Mouse (Mus musculus): Measurements from ENCODE around the gene Taar9. TPM values are rescaled to one million over a fixed set of nuclear protein-coding genes. Genes with fewer than 3 reads are reported as not detected.
"Not testable (repeated sequence)": the region's sequence is repeated elsewhere in the genome, so short reads cannot be mapped to it uniquely, and the experiment has no call there.

The Taar9 gene
- not detected in 2 replicates for polyA plus RNA-seq (2015; fragmentation: Nextera tagmentation; extraction: Ambion mirVana)

- not testable (repeated sequence) for H3K27me3 ChIP-seq (ENCODE audit: control insufficient read depth, insufficient read depth, low read depth, low read length); ATAC-seq (ENCODE audit: low read depth); H3K9ac ChIP-seq (ENCODE audit: low read depth, low read length); H3K4me3 ChIP-seq (ENCODE audit: low read depth, low read length); H3K4me1 ChIP-seq (ENCODE audit: control insufficient read depth, low read depth, low read length); H3K9me3 ChIP-seq (replicated peaks; ENCODE audit: control insufficient read depth, low read length); H3K27ac ChIP-seq (ENCODE audit: low read length); H3K36me3 ChIP-seq (ENCODE audit: control insufficient read depth, insufficient read depth); H3K4me2 ChIP-seq (ENCODE audit: low read depth, low read length)
- 63% methylated on average over 8 of the region's 8 CpGs for WGBS (ENCODE audit: insufficient replicate concordance)
Measured at GRCm38 (mm10) chr10:24109434-24109833, at the start of gene Taar9. Gene Taar9 (minus strand): TSS chr10:24109534.

GRCm38 (mm10) chr10:24158470-24159254 is 49.3 kb upstream of the Taar9 start:
- Histone ChIP-seq H3K36me3 (ENCODE audit: control insufficient read depth, insufficient read depth) (peaks cover 12% of the 10 kb centered on the region), H3K4me3 (ENCODE audit: low read depth, low read length) (no peak overlapping the region), H3K9ac (ENCODE audit: low read depth, low read length) (no peak overlapping the region), H3K4me2 (ENCODE audit: low read depth, low read length) (no peak overlapping the region), H3K9me3 (replicated peaks; ENCODE audit: control insufficient read depth, low read length) (no peaks in the 10 kb centered on the region), H3K27me3 (ENCODE audit: control insufficient read depth, insufficient read depth, low read depth, low read length) (no peaks in the 10 kb centered on the region), H3K27ac (ENCODE audit: low read length) (no peak overlapping the region), H3K4me1 (ENCODE audit: control insufficient read depth, low read depth, low read length) (no peaks in the 10 kb centered on the region)
- 86% methylated on average over 12 of the region's 12 CpGs for WGBS (ENCODE audit: insufficient replicate concordance)
- ATAC-seq (ENCODE audit: low read depth): no peak

GRCm38 (mm10) chr10:24150086-24150485 is 40.8 kb upstream of the Taar9 start:
- no peak for ATAC-seq (ENCODE audit: low read depth)
- H3K9me3 ChIP-seq (replicated peaks; ENCODE audit: control insufficient read depth, low read length): no peaks in the 10 kb centered on the region
- 0 out of 2 replicates have a peak overlapping the region, but pooled peaks have one; percentile 1 for H3K9ac ChIP-seq (ENCODE audit: low read depth, low read length)
- H3K4me3 ChIP-seq (ENCODE audit: low read depth, low read length): peak overlapping the region; percentile 80
- WGBS (ENCODE audit: insufficient replicate concordance): 40% methylated on average over 7 of the region's 7 CpGs
- peak overlapping the region; percentile 71 for H3K4me2 ChIP-seq (ENCODE audit: low read depth, low read length)
- no peak overlapping the region for H3K27ac ChIP-seq (ENCODE audit: low read length)
- peaks cover under 1% of the 10 kb centered on the region for H3K36me3 ChIP-seq (ENCODE audit: control insufficient read depth, insufficient read depth)
- peaks cover 12% of the 10 kb centered on the region for H3K4me1 ChIP-seq (ENCODE audit: control insufficient read depth, low read depth, low read length)
- H3K27me3 ChIP-seq (ENCODE audit: control insufficient read depth, insufficient read depth, low read depth, low read length): no peaks in the 10 kb centered on the region

GRCm38 (mm10) chr10:24149135-24149781 is 39.9 kb upstream of the Taar9 start, which contains the start of gene Stx7:
Gene Stx7 (plus strand): TSS chr10:24149302.
- Histone ChIP-seq H3K4me2 (ENCODE audit: low read depth, low read length) (peak within 1 kb of the TSS; percentile 71), H3K9ac (ENCODE audit: low read depth, low read length) (peak within 1 kb of the TSS; percentile 84), H3K4me3 (ENCODE audit: low read depth, low read length) (peak within 1 kb of the TSS; percentile 80), H3K27ac (ENCODE audit: low read length) (peak within 1 kb of the TSS; percentile 83), H3K4me1 (ENCODE audit: control insufficient read depth, low read depth, low read length) (peaks cover 12% of the 10 kb centered on the region), H3K36me3 (ENCODE audit: control insufficient read depth, insufficient read depth) (no peaks in the 10 kb centered on the region; the same call in 1 of the 2 replicates), H3K9me3 (replicated peaks; ENCODE audit: control insufficient read depth, low read length) (no peaks in the 10 kb centered on the region), H3K27me3 (ENCODE audit: control insufficient read depth, insufficient read depth, low read depth, low read length) (no peaks in the 10 kb centered on the region)
- WGBS (ENCODE audit: insufficient replicate concordance): under 1% methylated on average over 44 of the region's 45 CpGs
- peak; percentile 95 for ATAC-seq (ENCODE audit: low read depth)

GRCm38 (mm10) chr10:24142735-24143134 is 33.4 kb upstream of the Taar9 start:
- 30% methylated on average over 3 of the region's 3 CpGs for WGBS (ENCODE audit: insufficient replicate concordance)
- H3K4me1 ChIP-seq (ENCODE audit: control insufficient read depth, low read depth, low read length): no peaks in the 10 kb centered on the region
- no peaks in the 10 kb centered on the region for H3K27me3 ChIP-seq (ENCODE audit: control insufficient read depth, insufficient read depth, low read depth, low read length)
- no peak overlapping the region for H3K4me2 ChIP-seq (ENCODE audit: low read depth, low read length)
- no peaks in the 10 kb centered on the region for H3K36me3 ChIP-seq (ENCODE audit: control insufficient read depth, insufficient read depth)
- H3K9ac ChIP-seq (ENCODE audit: low read depth, low read length): no peak overlapping the region
- no peak overlapping the region for H3K27ac ChIP-seq (ENCODE audit: low read length)
- no peaks in the 10 kb centered on the region for H3K9me3 ChIP-seq (replicated peaks; ENCODE audit: control insufficient read depth, low read length)
- H3K4me3 ChIP-seq (ENCODE audit: low read depth, low read length): no peak overlapping the region
- no peak for ATAC-seq (ENCODE audit: low read depth)

GRCm38 (mm10) chr10:24138623-24139261 is 29.4 kb upstream of the Taar9 start:
- Histone ChIP-seq H3K4me1 (ENCODE audit: control insufficient read depth, low read depth, low read length) (peaks cover 10% of the 10 kb centered on the region), H3K36me3 (ENCODE audit: control insufficient read depth, insufficient read depth) (no peaks in the 10 kb centered on the region), H3K9ac (ENCODE audit: low read depth, low read length) (no peak overlapping the region), H3K27me3 (ENCODE audit: control insufficient read depth, insufficient read depth, low read depth, low read length) (no peaks in the 10 kb centered on the region), H3K27ac (ENCODE audit: low read length) (no peak overlapping the region), H3K4me2 (ENCODE audit: low read depth, low read length) (no peak overlapping the region), H3K9me3 (replicated peaks; ENCODE audit: control insufficient read depth, low read length) (no peaks in the 10 kb centered on the region), H3K4me3 (ENCODE audit: low read depth, low read length) (no peak overlapping the region)
- ATAC-seq (ENCODE audit: low read depth): no peak
- WGBS (ENCODE audit: insufficient replicate concordance): 64% methylated on average over 2 of the region's 2 CpGs

GRCm38 (mm10) chr10:24134071-24134645 is 24.8 kb upstream of the Taar9 start:
- H3K36me3 ChIP-seq (ENCODE audit: control insufficient read depth, insufficient read depth): no peaks in the 10 kb centered on the region
- 39% methylated on average over 7 of the region's 7 CpGs for WGBS (ENCODE audit: insufficient replicate concordance)
- H3K9me3 ChIP-seq (replicated peaks; ENCODE audit: control insufficient read depth, low read length): no peaks in the 10 kb centered on the region
- ATAC-seq (ENCODE audit: low read depth): peak; percentile 20; the same call in 1 of the 2 replicates
- H3K4me2 ChIP-seq (ENCODE audit: low read depth, low read length): no peak overlapping the region
- H3K27ac ChIP-seq (ENCODE audit: low read length): 0 out of 2 replicates have a peak overlapping the region, but pooled peaks have one; percentile 19
- H3K4me3 ChIP-seq (ENCODE audit: low read depth, low read length): no peak overlapping the region
- no peak overlapping the region for H3K9ac ChIP-seq (ENCODE audit: low read depth, low read length)
- peaks cover 17% of the 10 kb centered on the region for H3K4me1 ChIP-seq (ENCODE audit: control insufficient read depth, low read depth, low read length)
- H3K27me3 ChIP-seq (ENCODE audit: control insufficient read depth, insufficient read depth, low read depth, low read length): no peaks in the 10 kb centered on the region

- Histone ChIP-seq H3K27me3 (ENCODE audit: control insufficient read depth, insufficient read depth, low read depth, low read length) (no peaks in the 10 kb centered on the region), H3K9me3 (replicated peaks; ENCODE audit: control insufficient read depth, low read length) (no peaks in the 10 kb centered on the region), H3K4me2 (ENCODE audit: low read depth, low read length) (no peak overlapping the region), H3K27ac (ENCODE audit: low read length) (no peak overlapping the region), H3K4me3 (ENCODE audit: low read depth, low read length) (no peak overlapping the region), H3K9ac (ENCODE audit: low read depth, low read length) (no peak overlapping the region), H3K4me1 (ENCODE audit: control insufficient read depth, low read depth, low read length) (peaks cover 17% of the 10 kb centered on the region), H3K36me3 (ENCODE audit: control insufficient read depth, insufficient read depth) (no peaks in the 10 kb centered on the region)
- ATAC-seq (ENCODE audit: low read depth): peak; percentile 25; the same call in 1 of the 2 replicates
- WGBS (ENCODE audit: insufficient replicate concordance): 15% methylated on average over 2 of the region's 2 CpGs
Measured at GRCm38 (mm10) chr10:24133132-24133531, 23.8 kb upstream of the Taar9 start.

Data from liver, embryonic 16.5 days (tissue).